Mouse (Mus musculus) embryonic facial prominence, embryonic 11.5 days (tissue): ENCODE measurements around the gene 5830473C10Rik. TPM values are rescaled to one million over a fixed set of nuclear protein-coding genes. Genes with fewer than 3 reads are reported as not detected.

ENCODE experiments used
- ATAC-seq: fragments of 200-750 bp; cut with Nextera tagmentation; replicated peaks from 2 replicates; pipeline ENCODE4 v1.8.0; 2017; ENCODE audit warnings: low read depth; ENCODE audit not compliant: insufficient number of reproducible peaks, low FRiP score, low TSS enrichment
- DNase-seq: peaks from one replicate; pipeline ENCODE4 v3.0.0-alpha.2; 2015; ENCODE audit warnings: low spot score
- H3K27ac ChIP-seq: fragments of 300-500 bp; sonication (generic); replicated peaks from 2 replicates; pipeline ENCODE4 v1.5.1; 2014; ENCODE audit warnings: mild to moderate bottlenecking, low read depth, low read length, control low read depth
- H3K27me3 ChIP-seq: fragments of 300-500 bp; sonication (generic); 2 replicates; pipeline ENCODE4 v1.6.1; 2014; ENCODE audit warnings: mild to moderate bottlenecking, low read length, moderate library complexity, mixed read lengths; ENCODE audit not compliant: control insufficient read depth, insufficient read depth
- H3K36me3 ChIP-seq: fragments of 300-500 bp; sonication (generic); replicated peaks from 2 replicates; pipeline ENCODE4 v1.6.1; 2014; ENCODE audit warnings: low read depth, mild to moderate bottlenecking, low read length, moderate library complexity, mixed read lengths; ENCODE audit not compliant: control insufficient read depth, insufficient read depth
- H3K4me1 ChIP-seq: fragments of 300-500 bp; sonication (generic); 2 replicates; pipeline ENCODE4 v1.6.1; 2014; ENCODE audit warnings: low read length, mixed read lengths; ENCODE audit not compliant: control insufficient read depth, insufficient read depth
- H3K4me2 ChIP-seq: fragments of 300-500 bp; sonication (generic); 2 replicates; pipeline ENCODE4 v1.6.1; 2014; ENCODE audit warnings: low read depth, mild to moderate bottlenecking, control low read depth, low read length, moderate library complexity
- H3K4me3 ChIP-seq: fragments of 300-500 bp; sonication (generic); 2 replicates; pipeline ENCODE4 v1.5.1; 2014; ENCODE audit warnings: low read depth, low read length, control low read depth
- H3K9ac ChIP-seq: fragments of 300-500 bp; sonication (generic); replicated peaks from 2 replicates; pipeline ENCODE4 v1.6.1; 2014; ENCODE audit warnings: mild to moderate bottlenecking, control low read depth, low read length
- H3K9me3 ChIP-seq: fragments of 300-500 bp; sonication (generic); replicated peaks from 2 replicates; pipeline ENCODE4 v1.6.1; 2016; ENCODE audit warnings: mild to moderate bottlenecking, low read length, inconsistent platforms, mixed read lengths; ENCODE audit not compliant: control insufficient read depth
- WGBS: fragments of 180-500 bp; shearing (Covaris S2); extraction: QIAGEN DNeasy Blood & Tissue Kit; methylation state at CpG from one replicate; pipeline ENCODE4 v1.1.7; 2014; 5-methylcytosine and 5-hydroxymethylcytosine counted together
- polyA plus RNA-seq: library from polyadenylated mRNA; unstranded; fragments of >200 nt; fragmentation: Nextera tagmentation; extraction: Ambion mirVana; gene quantifications from 2 replicates; pipeline ENCODE4 v1.2.1, GENCODE M21; 2014

The 5830473C10Rik gene
- not detected in 2 replicates for polyA plus RNA-seq

- Histone ChIP-seq H3K4me2 (no peak within 1 kb of the TSS), H3K9ac (no peak within 1 kb of the TSS), H3K27me3 (no peaks in the 10 kb centered on the region), H3K27ac (no peak within 1 kb of the TSS), H3K9me3 (no peaks in the 10 kb centered on the region), H3K4me3 (no peak within 1 kb of the TSS), H3K36me3 (no peaks in the 10 kb centered on the region), H3K4me1 (no peaks in the 10 kb centered on the region)
- WGBS = 89% methylated on average over 6 of the region's 6 CpGs
- DNase-seq (no peak), ATAC-seq (no peak)
These were observed at the start of gene 5830473C10Rik for GRCm38 (mm10) chr5:90560743-90561142. Gene 5830473C10Rik (plus strand): TSS chr5:90561107.

GRCm38 (mm10) chr5:90512288-90512955, 48.5 kb upstream of the 5830473C10Rik start:
- H3K36me3 ChIP-seq = no peaks in the 10 kb centered on the region
- H3K9ac ChIP-seq = no peak overlapping the region
- H3K27ac ChIP-seq = no peak overlapping the region
- no peak overlapping the region for H3K4me2 ChIP-seq
- no peak for ATAC-seq
- no peaks in the 10 kb centered on the region for H3K9me3 ChIP-seq
- H3K27me3 ChIP-seq = no peaks in the 10 kb centered on the region
- no peak overlapping the region for H3K4me3 ChIP-seq
- no peaks in the 10 kb centered on the region for H3K4me1 ChIP-seq
- WGBS = 78% methylated on average over 6 of the region's 6 CpGs
- no peak for DNase-seq

GRCm38 (mm10) chr5:90515561-90515960, 45.3 kb upstream of the 5830473C10Rik start:
- Histone ChIP-seq H3K4me2 (no peak overlapping the region), H3K27ac (no peak overlapping the region), H3K36me3 (no peaks in the 10 kb centered on the region), H3K9ac (no peak overlapping the region), H3K9me3 (no peaks in the 10 kb centered on the region), H3K27me3 (no peaks in the 10 kb centered on the region), H3K4me3 (no peak overlapping the region), H3K4me1 (no peaks in the 10 kb centered on the region)
- ATAC-seq = no peak
- no peak for DNase-seq
- 86% methylated on average over 6 of the region's 6 CpGs for WGBS

GRCm38 (mm10) chr5:90518356-90519100, 42.4 kb upstream of the 5830473C10Rik start, which contains the start of gene Afm:
Gene Afm (plus strand): TSS chr5:90518932.
- H3K27ac ChIP-seq = no peak within 1 kb of the TSS
- 86% methylated on average over 6 of the region's 6 CpGs for WGBS
- no peak for DNase-seq
- H3K36me3 ChIP-seq = no peaks in the 10 kb centered on the region
- H3K4me3 ChIP-seq = no peak within 1 kb of the TSS
- H3K9ac ChIP-seq = no peak within 1 kb of the TSS
- ATAC-seq = no peak
- H3K9me3 ChIP-seq = no peaks in the 10 kb centered on the region
- no peaks in the 10 kb centered on the region for H3K27me3 ChIP-seq
- H3K4me1 ChIP-seq = no peaks in the 10 kb centered on the region
- H3K4me2 ChIP-seq = no peak within 1 kb of the TSS

GRCm38 (mm10) chr5:90551191-90551590, 9.7 kb upstream of the 5830473C10Rik start:
- Histone ChIP-seq H3K4me2 (no peak overlapping the region), H3K27ac (no peak overlapping the region), H3K4me3 (no peak overlapping the region), H3K9me3 (no peaks in the 10 kb centered on the region), H3K36me3 (no peaks in the 10 kb centered on the region), H3K4me1 (no peaks in the 10 kb centered on the region), H3K27me3 (no peaks in the 10 kb centered on the region), H3K9ac (no peak overlapping the region)
- ATAC-seq = no peak
- 89% methylated on average over 8 of the region's 8 CpGs for WGBS
- DNase-seq = no peak

GRCm38 (mm10) chr5:90556052-90556451, 4.9 kb upstream of the 5830473C10Rik start:
- Histone ChIP-seq H3K9me3 (no peaks in the 10 kb centered on the region), H3K36me3 (no peaks in the 10 kb centered on the region), H3K27me3 (no peaks in the 10 kb centered on the region), H3K4me2 (no peak overlapping the region), H3K9ac (no peak overlapping the region), H3K27ac (no peak overlapping the region), H3K4me1 (no peaks in the 10 kb centered on the region), H3K4me3 (no peak overlapping the region)
- ATAC-seq (no peak), DNase-seq (no peak)
- WGBS = 77% methylated on average over 3 of the region's 3 CpGs

GRCm38 (mm10) chr5:90561721-90562275, 891 bp downstream of the 5830473C10Rik start:
- no peak overlapping the region for H3K9ac ChIP-seq
- H3K9me3 ChIP-seq = no peaks in the 10 kb centered on the region
- H3K36me3 ChIP-seq = no peaks in the 10 kb centered on the region
- no peak overlapping the region for H3K4me2 ChIP-seq
- 92% methylated on average over 11 of the region's 11 CpGs for WGBS
- no peak for ATAC-seq
- no peaks in the 10 kb centered on the region for H3K27me3 ChIP-seq
- no peak for DNase-seq
- no peaks in the 10 kb centered on the region for H3K4me1 ChIP-seq
- no peak overlapping the region for H3K27ac ChIP-seq
- H3K4me3 ChIP-seq = no peak overlapping the region

- H3K4me1 ChIP-seq = no peaks in the 10 kb centered on the region
- no peak overlapping the region for H3K27ac ChIP-seq
- H3K27me3 ChIP-seq = no peaks in the 10 kb centered on the region
- H3K9me3 ChIP-seq = no peaks in the 10 kb centered on the region
- H3K9ac ChIP-seq = no peak overlapping the region
- H3K36me3 ChIP-seq = no peaks in the 10 kb centered on the region
- no peak overlapping the region for H3K4me2 ChIP-seq
- DNase-seq (no peak), ATAC-seq (no peak)
- WGBS = 90% methylated on average over 4 of the region's 4 CpGs
- H3K4me3 ChIP-seq = no peak overlapping the region
These were observed 2.0 kb downstream of the 5830473C10Rik start for GRCm38 (mm10) chr5:90562880-90563279.
